Mouse (Mus musculus) ES-Bruce4 (cell line): ENCODE results near the gene Alcam.

Experiments
- CTCF ChIP-seq: IDR thresholded peaks from one replicate; pipeline ENCODE4 v1.8.1; 2011; ENCODE audit warnings: low read depth, low read length
- POLR2A ChIP-seq: IDR thresholded peaks from one replicate; pipeline ENCODE4 v1.8.1; 2011; ENCODE audit warnings: low read length; ENCODE audit not compliant: insufficient read depth

DNA sequence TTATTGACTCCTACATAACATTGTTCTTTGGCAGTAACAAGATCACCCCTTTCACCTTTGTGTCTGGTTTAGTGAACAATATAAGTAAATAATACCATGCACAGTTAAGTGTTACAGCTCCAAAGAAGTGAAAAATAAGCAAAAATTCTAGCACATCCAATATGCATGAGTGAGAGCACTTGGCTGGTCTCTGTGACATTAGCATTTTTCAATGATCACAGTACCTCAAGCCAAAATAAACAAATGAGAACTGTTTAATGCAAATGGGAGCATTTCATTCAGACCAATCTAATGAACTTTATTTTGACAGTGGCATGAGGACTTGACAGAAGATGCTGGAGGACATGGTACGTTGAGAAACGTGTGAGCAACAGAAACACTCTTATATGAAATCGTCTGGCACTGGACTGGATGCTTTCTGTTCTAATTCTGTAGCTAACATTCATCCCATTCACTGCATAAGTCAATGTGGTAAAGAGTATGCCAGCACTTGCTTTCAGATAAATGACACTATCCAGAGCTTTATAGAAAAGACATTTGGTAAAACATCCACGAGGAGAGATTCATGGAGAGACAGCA lies 45.0 kb upstream of the Alcam start:
- TF ChIP-seq CTCF (no peak), POLR2A (no peak)
